Mouse (Mus musculus): Measurements from ENCODE around the gene Sh3bgrl. TPM values are rescaled to one million over a fixed set of nuclear protein-coding genes. Genes with fewer than 3 reads are reported as not detected.

Gene Sh3bgrl
- polyA plus RNA-seq (2012; rRNA removed): 95.9 and 107 TPM in 2 replicates

DNA sequence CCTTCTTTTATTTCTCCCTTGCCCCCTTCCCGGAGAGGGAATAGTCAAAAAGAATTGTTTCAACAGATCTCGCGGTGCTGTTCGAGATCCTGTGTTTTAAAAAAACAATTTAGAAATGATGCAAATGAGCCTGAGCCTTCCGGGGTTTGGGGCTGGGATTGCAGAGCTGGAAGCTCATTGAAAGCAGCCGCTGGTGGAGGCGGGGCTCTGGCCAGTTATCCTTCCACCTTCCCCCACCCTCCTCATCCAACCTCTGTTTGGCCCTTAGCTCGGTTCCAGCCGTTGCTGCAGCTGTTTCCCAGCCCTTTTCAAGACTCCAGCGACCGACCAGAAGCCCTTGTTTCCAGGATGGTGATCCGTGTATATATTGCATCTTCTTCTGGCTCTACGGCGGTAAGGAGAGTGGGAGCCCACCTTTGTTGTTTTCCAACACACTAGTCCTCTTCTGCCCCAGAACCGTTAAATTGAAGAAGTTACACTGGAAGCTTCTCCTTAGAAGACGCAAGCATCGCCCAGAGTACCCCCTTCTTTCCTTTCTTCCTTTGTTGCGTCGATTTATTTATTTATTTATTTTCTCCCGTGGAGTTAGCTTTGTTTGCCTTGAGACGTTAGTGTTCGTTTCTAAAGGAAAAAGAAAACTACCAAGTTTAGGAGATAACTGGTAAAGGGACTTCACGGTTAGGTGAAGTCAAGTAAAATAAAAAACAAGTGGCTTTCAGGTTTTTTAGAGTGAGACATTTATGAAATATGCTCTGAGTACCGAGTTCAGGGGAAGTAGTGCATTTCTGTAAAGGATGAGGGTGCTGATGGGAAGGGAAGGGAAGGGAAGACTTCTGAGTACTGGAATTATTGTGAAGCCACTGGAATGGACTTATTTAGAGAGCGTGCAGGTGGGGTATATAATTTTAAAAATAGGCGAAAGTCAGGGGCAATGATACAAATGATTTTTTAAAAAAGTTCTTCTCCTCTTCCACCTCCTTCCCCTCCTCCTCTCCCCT is at the start of gene Sh3bgrl:
Gene Sh3bgrl (plus strand): TSS at position 121 of the 998 bp plus-strand sequence.

DNA sequence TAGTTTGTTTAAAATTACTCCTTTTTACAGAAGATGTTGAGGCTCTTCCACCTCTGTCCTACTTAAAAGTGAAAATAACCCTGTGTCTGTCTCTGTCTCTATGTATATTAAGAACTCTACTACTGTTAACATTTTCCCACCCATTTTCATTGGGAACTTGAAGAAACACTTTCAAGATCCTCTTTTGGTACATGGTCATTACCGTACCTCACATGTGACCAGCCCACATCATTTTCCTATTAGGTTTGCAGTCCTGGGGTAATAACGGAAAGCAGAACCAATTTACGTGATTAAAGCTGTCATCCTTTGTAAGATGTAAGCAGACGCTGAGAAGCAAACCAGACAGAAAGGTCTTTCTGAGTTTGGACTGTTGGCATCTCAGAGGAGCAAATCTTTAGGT is 101.3 kb downstream of the Sh3bgrl start, which contains the start of gene Gm6377:
Gene Gm6377 (plus strand): TSS at position 289 of the 400 bp plus-strand sequence.

Other genes starting within 250 kb of the Sh3bgrl start
- gene Hmgn5, start 82.0 kb upstream of the Sh3bgrl start, polyA plus RNA-seq (2012; rRNA removed): 14.9 and 19.0 TPM in 2 replicates
- gene Gm6377, start 101.4 kb downstream of the Sh3bgrl start, polyA plus RNA-seq (2012; rRNA removed): 0.13 and 0.23 TPM in 2 replicates

All from central nervous system, embryonic 14 days (tissue).